Mouse (Mus musculus): ENCODE data around the gene Gm3336. TPM values are rescaled to one million over a fixed set of nuclear protein-coding genes. Genes with fewer than 3 reads are reported as not detected.
A peak's percentile ranks its signal among the peaks of the same experiment; 100 is the strongest.

The Gm3336 gene
- polyA plus RNA-seq, 1 experiment from 2014 or later, result not detected

GRCm38 (mm10) chr8:70743656-70744590, 25.6 kb downstream of the Gm3336 start:
- Histone ChIP-seq H3K27me3 (peaks cover 63% of the 10 kb centered on the region), H3K36me3 (no peaks in the 10 kb centered on the region), H3K4me2 (peak overlapping the region; percentile 61), H3K4me1 (replicated peaks) (peaks cover 17% of the 10 kb centered on the region), H3K9me3 (no peaks in the 10 kb centered on the region), H3K9ac (peak overlapping the region; percentile 36), H3K4me3 (peak overlapping the region; percentile 38), H3K27ac (replicated peaks) (no peak overlapping the region)
- WGBS, result 3% methylated on average over 48 of the region's 48 CpGs
- no peak for ATAC-seq (ENCODE audit: low FRiP score, low read depth)

GRCm38 (mm10) chr8:70744806-70745205, 26.5 kb downstream of the Gm3336 start:
- WGBS, result 52% methylated on average over 11 of the region's 11 CpGs
- Histone ChIP-seq H3K9ac (no peak overlapping the region), H3K27ac (replicated peaks) (no peak overlapping the region), H3K9me3 (no peaks in the 10 kb centered on the region), H3K4me2 (peak overlapping the region; percentile 61; the same call in 1 of the 2 replicates), H3K4me1 (replicated peaks) (peaks cover 17% of the 10 kb centered on the region), H3K4me3 (no peak overlapping the region), H3K27me3 (peaks cover 63% of the 10 kb centered on the region), H3K36me3 (no peaks in the 10 kb centered on the region)
- no peak for ATAC-seq (ENCODE audit: low FRiP score, low read depth)

- no peak overlapping the region for H3K27ac ChIP-seq (replicated peaks)
Observed at GRCm38 (mm10) chr8:70745691-70746220, 27.4 kb downstream of the Gm3336 start.

DNA sequence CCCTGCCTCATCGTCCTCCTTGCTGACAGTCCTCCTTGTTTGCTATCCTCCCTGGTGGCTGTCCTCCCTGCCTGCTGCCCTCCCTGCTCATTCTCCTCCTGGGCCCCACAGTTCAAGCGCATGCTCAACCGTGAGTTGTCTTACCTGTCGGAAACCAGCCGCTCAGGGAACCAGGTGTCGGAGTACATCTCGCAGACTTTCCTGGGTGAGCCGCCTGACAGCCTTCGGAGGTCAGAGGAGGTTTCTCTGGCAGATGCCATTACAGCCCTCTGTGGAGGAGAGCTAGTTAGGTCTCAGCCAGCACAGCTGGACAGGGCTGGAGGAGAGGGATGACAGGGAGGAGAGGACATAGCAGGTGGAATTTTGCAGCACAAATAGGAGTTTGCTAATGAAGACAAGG, 28.3 kb downstream of the Gm3336 start:
- Histone ChIP-seq H3K27me3 (peaks cover 62% of the 10 kb centered on the region), H3K4me1 (replicated peaks) (peaks cover 17% of the 10 kb centered on the region), H3K27ac (replicated peaks) (no peak overlapping the region), H3K9ac (no peak overlapping the region), H3K4me3 (no peak overlapping the region), H3K4me2 (no peak overlapping the region), H3K36me3 (no peaks in the 10 kb centered on the region), H3K9me3 (no peaks in the 10 kb centered on the region)
- 73% methylated on average over 9 of the region's 9 CpGs for WGBS
- ATAC-seq (ENCODE audit: low FRiP score, low read depth), result no peak

More at GRCm38 (mm10) chr8:70745691-70746220, 27.4 kb downstream of the Gm3336 start:
- no peak overlapping the region for H3K9ac ChIP-seq
- no peak overlapping the region for H3K4me2 ChIP-seq
- H3K4me1 ChIP-seq (replicated peaks), result peaks cover 17% of the 10 kb centered on the region
- ATAC-seq (ENCODE audit: low FRiP score, low read depth), result no peak
- peaks cover 63% of the 10 kb centered on the region for H3K27me3 ChIP-seq
- H3K9me3 ChIP-seq, result no peaks in the 10 kb centered on the region
- H3K36me3 ChIP-seq, result no peaks in the 10 kb centered on the region
- no peak overlapping the region for H3K4me3 ChIP-seq
- 57% methylated on average over 19 of the region's 19 CpGs for WGBS

DNA sequence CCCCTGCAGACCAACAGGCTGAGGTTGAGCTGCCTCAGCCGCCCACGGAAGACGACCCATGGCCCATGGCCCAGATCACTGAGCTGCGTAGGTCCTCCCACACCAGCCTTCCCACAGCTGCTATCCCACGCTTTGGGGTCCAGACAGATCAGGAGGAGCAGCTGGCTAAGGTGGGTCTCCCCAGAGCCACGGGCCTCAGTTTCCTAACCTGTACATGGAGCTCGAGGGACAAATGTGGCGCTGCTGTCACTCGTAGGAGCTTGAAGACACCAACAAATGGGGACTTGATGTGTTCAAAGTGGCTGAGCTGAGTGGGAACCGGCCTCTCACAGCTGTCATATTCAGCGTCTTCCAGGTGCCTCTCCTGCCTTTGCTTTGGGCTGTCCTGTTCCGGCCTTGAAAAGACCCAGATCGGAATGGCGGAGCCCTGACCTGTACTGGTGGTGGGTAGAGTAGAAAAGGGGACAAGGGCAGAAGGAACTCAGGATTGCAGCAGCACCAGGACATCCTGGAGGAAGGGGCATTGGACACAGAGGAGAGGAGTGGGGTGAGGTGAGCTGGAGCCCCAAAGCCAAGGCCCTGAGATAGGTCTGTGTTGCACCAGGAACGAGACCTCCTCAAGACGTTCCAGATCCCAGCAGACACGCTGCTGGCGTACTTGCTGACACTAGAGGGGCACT, 29.0 kb downstream of the Gm3336 start:
- whole genome bisulfite sequencing, result 83% methylated on average over 18 of the region's 18 CpGs

DNA sequence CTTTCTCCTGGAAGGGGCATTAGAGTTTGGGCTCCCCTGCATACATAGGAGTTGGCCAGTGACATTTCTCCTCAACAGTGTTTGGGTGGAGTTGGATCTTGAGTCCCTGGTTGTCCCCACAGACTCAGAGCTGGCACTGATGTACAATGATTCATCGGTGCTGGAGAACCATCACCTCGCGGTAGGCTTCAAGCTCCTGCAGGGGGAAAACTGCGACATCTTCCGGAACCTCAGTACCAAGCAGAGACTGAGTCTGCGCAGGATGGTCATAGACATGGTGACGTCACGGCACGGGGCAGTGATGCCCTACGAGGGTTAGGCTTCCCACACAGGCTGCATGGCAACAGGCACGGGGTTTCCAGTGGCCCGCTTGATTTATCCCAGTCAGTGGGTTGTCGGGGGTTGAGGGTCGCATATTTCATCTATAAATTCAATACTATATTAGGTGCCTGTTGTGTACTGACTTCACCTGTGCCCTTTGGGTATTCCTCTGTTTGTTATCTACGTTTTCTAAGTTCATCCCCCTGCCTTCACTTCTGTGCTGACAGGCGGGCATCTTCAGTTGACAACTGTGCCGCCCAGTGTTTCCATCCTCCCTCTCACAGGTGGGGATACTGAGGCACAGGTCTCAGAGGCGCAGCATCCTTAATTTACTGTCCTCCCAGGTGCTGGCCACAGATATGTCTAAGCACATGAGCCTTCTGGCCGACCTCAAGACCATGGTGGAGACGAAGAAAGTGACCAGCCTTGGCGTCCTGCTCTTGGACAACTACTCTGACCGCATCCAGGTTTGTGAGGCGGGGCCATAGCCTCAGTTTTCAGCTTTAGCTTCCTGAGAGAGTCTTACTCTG, 30.1 kb downstream of the Gm3336 start:
- Histone ChIP-seq H3K36me3 (no peaks in the 10 kb centered on the region), H3K4me3 (no peak overlapping the region), H3K4me2 (no peak overlapping the region), H3K27me3 (peaks cover 44% of the 10 kb centered on the region), H3K9ac (no peak overlapping the region), H3K9me3 (no peaks in the 10 kb centered on the region), H3K27ac (replicated peaks) (no peak overlapping the region), H3K4me1 (replicated peaks) (peaks cover 13% of the 10 kb centered on the region)
- 91% methylated on average over 23 of the region's 23 CpGs for WGBS
- no peak for ATAC-seq (ENCODE audit: low FRiP score, low read depth)

More for the DNA sequence above, 29.0 kb downstream of the Gm3336 start:
- no peak overlapping the region for H3K27ac ChIP-seq (replicated peaks)
- no peaks in the 10 kb centered on the region for H3K36me3 ChIP-seq
- no peak overlapping the region for H3K4me2 ChIP-seq
- no peak for ATAC-seq (ENCODE audit: low FRiP score, low read depth)
- H3K27me3 ChIP-seq, result peaks cover 56% of the 10 kb centered on the region
- no peak overlapping the region for H3K4me3 ChIP-seq
- no peak overlapping the region for H3K9ac ChIP-seq
- H3K9me3 ChIP-seq, result no peaks in the 10 kb centered on the region
- H3K4me1 ChIP-seq (replicated peaks), result peaks cover 17% of the 10 kb centered on the region

DNA sequence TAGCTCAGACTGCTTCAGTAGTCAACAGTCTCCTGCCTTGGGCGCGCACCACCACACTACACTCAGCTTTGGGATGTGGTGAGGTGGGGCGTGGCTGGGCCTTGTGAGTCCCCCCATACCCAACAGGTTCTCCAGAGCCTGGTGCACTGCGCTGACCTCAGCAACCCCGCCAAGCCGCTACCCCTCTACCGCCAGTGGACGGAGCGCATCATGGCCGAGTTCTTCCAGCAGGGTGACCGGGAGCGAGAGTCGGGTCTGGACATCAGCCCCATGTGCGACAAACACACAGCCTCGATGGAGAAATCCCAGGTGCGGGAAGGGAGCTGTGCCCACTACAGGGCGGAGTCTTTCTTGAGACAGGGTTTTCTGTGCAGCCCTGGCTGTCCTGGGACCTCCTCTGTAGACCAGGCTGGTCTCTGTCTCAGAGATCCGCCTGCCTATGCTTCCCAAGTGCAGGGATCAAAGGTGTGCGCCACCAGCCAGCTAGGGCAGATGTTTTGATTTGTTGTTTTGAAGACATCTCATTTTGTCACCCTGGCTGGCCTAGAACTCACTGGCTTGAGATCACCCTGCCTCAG, 30.8 kb downstream of the Gm3336 start:
- no peak overlapping the region for H3K9ac ChIP-seq
- no peak overlapping the region for H3K4me2 ChIP-seq
- peaks cover 37% of the 10 kb centered on the region for H3K27me3 ChIP-seq
- no peaks in the 10 kb centered on the region for H3K36me3 ChIP-seq
- H3K27ac ChIP-seq (replicated peaks), result no peak overlapping the region
- no peak for ATAC-seq (ENCODE audit: low FRiP score, low read depth)
- no peak overlapping the region for H3K4me3 ChIP-seq
- H3K4me1 ChIP-seq (replicated peaks), result peaks cover 11% of the 10 kb centered on the region
- H3K9me3 ChIP-seq, result no peaks in the 10 kb centered on the region
- WGBS, result 82% methylated on average over 19 of the region's 19 CpGs

DNA sequence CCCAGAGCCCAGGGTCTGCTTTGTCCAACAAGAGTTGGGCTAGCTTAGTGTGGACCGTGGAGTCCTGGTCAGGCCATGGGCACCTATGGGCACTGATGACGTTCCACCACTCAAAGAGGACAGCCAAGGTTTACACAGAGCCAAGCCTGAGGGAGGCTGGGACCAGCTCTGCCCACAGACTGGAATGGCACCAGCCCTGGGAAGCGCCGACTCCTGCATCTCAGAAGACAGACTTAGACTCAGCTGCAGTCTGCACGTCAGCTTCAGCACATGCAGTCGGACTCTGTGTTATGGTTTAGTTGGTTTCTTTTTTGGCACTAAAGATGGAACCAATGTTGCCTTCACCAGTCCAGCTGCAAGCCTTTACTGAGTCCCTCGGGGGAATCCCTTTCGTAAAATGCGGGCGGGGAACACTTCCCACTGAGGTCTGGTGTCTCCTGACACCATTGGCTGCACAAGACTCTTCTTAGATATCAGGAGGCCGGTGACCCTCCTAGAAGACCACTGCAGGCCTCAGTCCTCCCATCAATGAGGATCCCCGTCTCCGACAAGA, 31.9 kb downstream of the Gm3336 start:
- no peak overlapping the region for H3K9ac ChIP-seq
- no peaks in the 10 kb centered on the region for H3K9me3 ChIP-seq
- 85% methylated on average over 13 of the region's 13 CpGs for WGBS
- peaks cover 29% of the 10 kb centered on the region for H3K27me3 ChIP-seq
- no peak overlapping the region for H3K27ac ChIP-seq (replicated peaks)
- H3K4me3 ChIP-seq, result no peak overlapping the region
- no peaks in the 10 kb centered on the region for H3K36me3 ChIP-seq
- H3K4me2 ChIP-seq, result no peak overlapping the region
- H3K4me1 ChIP-seq (replicated peaks), result peaks cover 12% of the 10 kb centered on the region; the same call in 1 of the 2 replicates
- ATAC-seq (ENCODE audit: low FRiP score, low read depth), result no peak

- Histone ChIP-seq H3K27ac (replicated peaks) (no peak overlapping the region), H3K36me3 (peaks cover 12% of the 10 kb centered on the region), H3K9ac (no peak overlapping the region), H3K9me3 (no peaks in the 10 kb centered on the region), H3K4me1 (replicated peaks) (peaks cover 31% of the 10 kb centered on the region), H3K27me3 (0 out of 2 replicates have a peak, but pooled peaks cover 13% of the 10 kb centered on the region), H3K4me2 (no peak overlapping the region), H3K4me3 (no peak overlapping the region)
- no peak for ATAC-seq (ENCODE audit: low FRiP score, low read depth)
- 44% methylated on average over 11 of the region's 11 CpGs for WGBS
Observed at GRCm38 (mm10) chr8:70752000-70752764, 33.8 kb downstream of the Gm3336 start.

- Histone ChIP-seq H3K36me3 (peaks cover 17% of the 10 kb centered on the region), H3K27ac (replicated peaks) (peak overlapping the region; percentile 82; the same call in 1 of the 2 replicates), H3K9ac (no peak overlapping the region), H3K4me3 (no peak overlapping the region), H3K9me3 (no peaks in the 10 kb centered on the region), H3K4me2 (peak overlapping the region; percentile 18; the same call in 1 of the 2 replicates), H3K4me1 (replicated peaks) (peaks cover 41% of the 10 kb centered on the region), H3K27me3 (0 out of 2 replicates have a peak, but pooled peaks cover 9% of the 10 kb centered on the region)
- 30% methylated on average over 21 of the region's 21 CpGs for WGBS
- no peak for ATAC-seq (ENCODE audit: low FRiP score, low read depth)
Observed at GRCm38 (mm10) chr8:70753151-70753550, 34.8 kb downstream of the Gm3336 start.

Data from hindbrain, embryonic 15.5 days (tissue).